12 mouse cellular contexts compared by ENCODE assay signal in the genomic region with DNA sequence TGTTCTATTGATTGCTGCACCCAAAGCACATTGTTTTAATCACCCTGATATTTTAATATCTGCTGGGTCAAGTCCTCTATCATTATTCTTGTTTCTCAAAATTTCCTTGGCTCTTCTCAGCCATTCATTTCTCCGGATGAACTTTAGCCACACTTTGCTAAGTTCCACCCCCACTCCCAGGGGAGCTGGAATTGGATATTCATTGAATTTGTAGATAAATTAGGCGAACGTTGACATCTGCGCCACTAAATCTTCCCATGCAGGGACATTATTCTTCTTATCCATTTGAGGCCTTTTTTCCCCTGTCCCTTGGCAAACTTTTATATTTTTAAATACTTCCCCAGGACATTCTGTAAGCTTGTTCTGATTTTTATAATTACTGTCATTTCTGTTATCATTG.
DNase-seq lines count a peak whose midpoint lies in the region; ATAC-seq and TF ChIP-seq lines count a peak whose summit lies in the region.
"Had no signal": no experiment of that assay in that cellular context is flagged by ENCODE, and none has a peak within 500 bp of the region (broad histone marks: within the 10 kb centered on the region; RNA-seq: fewer than 3 reads in every experiment).

No protein-coding gene starts in this region.

- no peak overlapping the region for H3K9ac ChIP-seq in kidney, embryonic 15.5 days
- no peak overlapping the region for H3K9ac ChIP-seq in stomach, postnatal 0 days (ENCODE audit: low read length)
- no peak overlapping the region for H3K9ac ChIP-seq in forebrain, embryonic 13.5 days
- H3K9ac ChIP-seq: hindbrain, embryonic 14.5 days; liver, postnatal 0 days had no signal

- no peaks in the 10 kb centered on the region for H3K27me3 ChIP-seq in kidney, adult 2 months (replicated peaks; ENCODE audit: control insufficient read depth, insufficient read depth, low read length)
- H3K27me3 ChIP-seq in kidney, embryonic 15.5 days = no peaks in the 10 kb centered on the region
- H3K27me3 ChIP-seq in stomach, postnatal 0 days (ENCODE audit: control insufficient read depth, insufficient read depth, low read length) = no peaks in the 10 kb centered on the region
- 0 out of 2 replicates have a peak, but pooled peaks cover 5% of the 10 kb centered on the region for H3K27me3 ChIP-seq in forebrain, embryonic 13.5 days

- no peaks in the 10 kb centered on the region for H3K4me1 ChIP-seq in kidney, adult 2 months (ENCODE audit: control insufficient read depth, insufficient read depth, low read length)
- 0 out of 2 replicates have a peak, but pooled peaks cover 2% of the 10 kb centered on the region for H3K4me1 ChIP-seq in kidney, embryonic 15.5 days
- H3K4me1 ChIP-seq in stomach, postnatal 0 days (replicated peaks; ENCODE audit: control insufficient read depth, insufficient read depth) = no peaks in the 10 kb centered on the region
- H3K4me1 ChIP-seq in forebrain, embryonic 13.5 days = no peaks in the 10 kb centered on the region

- no peak overlapping the region for H3K4me3 ChIP-seq in kidney, adult 2 months (ENCODE audit: insufficient read depth, low read depth, low read length)
- H3K4me3 ChIP-seq in kidney, embryonic 15.5 days (replicated peaks) = no peak overlapping the region
- H3K4me3 ChIP-seq in stomach, postnatal 0 days (ENCODE audit: low read depth, low read length) = no peak overlapping the region
- no peak overlapping the region for H3K4me3 ChIP-seq in forebrain, embryonic 13.5 days
- H3K4me3 ChIP-seq: limb, embryonic 10.5 days had no signal

- no peak for TF ChIP-seq EP300 in stomach, postnatal 0 days (optimal IDR thresholded peaks at IDR 0.05)

- no peak for TF ChIP-seq POLR2A in kidney, adult 2 months (IDR thresholded peaks at IDR 0.05; ENCODE audit: low read depth, low read length)

- peak; percentile 77 for DNase-seq in kidney, adult 2 months
- peak; percentile 71 for DNase-seq in embryo, embryonic 11 days
- DNase-seq in gastrocnemius, postnatal 25 days = peak; percentile 47
- DNase-seq in kidney, postnatal 10 days = peak; percentile 71
- no peak for DNase-seq in stomach, postnatal 0 days (ENCODE audit: low spot score)
- no peak for DNase-seq in cerebellum, adult 8-10 months
- DNase-seq: cerebellum, adult 9-10 months; liver, postnatal 0 days had no signal

- H3K9me3 ChIP-seq in kidney, embryonic 15.5 days (replicated peaks) = no peaks in the 10 kb centered on the region; the same call in 1 of the 2 replicates
- no peaks in the 10 kb centered on the region for H3K9me3 ChIP-seq in stomach, postnatal 0 days (ENCODE audit: control insufficient read depth, low read length)
- no peaks in the 10 kb centered on the region for H3K9me3 ChIP-seq in forebrain, embryonic 13.5 days (replicated peaks)
- H3K9me3 ChIP-seq: limb, embryonic 10.5 days had no signal

- no peaks in the 10 kb centered on the region for H3K36me3 ChIP-seq in kidney, adult 2 months (ENCODE audit: control insufficient read depth, insufficient read depth, low read length)
- no peaks in the 10 kb centered on the region for H3K36me3 ChIP-seq in kidney, embryonic 15.5 days
- H3K36me3 ChIP-seq in stomach, postnatal 0 days (ENCODE audit: control insufficient read depth, insufficient read depth, low read length) = no peaks in the 10 kb centered on the region
- H3K36me3 ChIP-seq in forebrain, embryonic 13.5 days (ENCODE audit: poor library complexity, severe bottlenecking) = no peaks in the 10 kb centered on the region
- H3K36me3 ChIP-seq: limb, embryonic 10.5 days had no signal

- H3K27ac ChIP-seq in kidney, adult 2 months (ENCODE audit: insufficient read depth, low read depth, low read length) = no peak overlapping the region
- no peak overlapping the region for H3K27ac ChIP-seq in kidney, embryonic 15.5 days
- H3K27ac ChIP-seq in stomach, postnatal 0 days (replicated peaks) = no peak overlapping the region
- H3K27ac ChIP-seq in forebrain, embryonic 13.5 days = no peak overlapping the region
- H3K27ac ChIP-seq: hindbrain, embryonic 14.5 days; limb, embryonic 10.5 days had no signal

- TF ChIP-seq CTCF in kidney, adult 2 months (conservative IDR thresholded peaks at IDR 0.05; ENCODE audit: insufficient read depth, insufficient read length, low read depth, low read length) = no peak
- no peak for TF ChIP-seq CTCF in stomach, postnatal 0 days (IDR thresholded peaks at IDR 0.05; ENCODE audit: low read depth)

- no peak for ATAC-seq in kidney, embryonic 15.5 days (replicated peaks; ENCODE audit: low FRiP score)
- no peak for ATAC-seq in stomach, postnatal 0 days (ENCODE audit: low FRiP score, low TSS enrichment)
- no peak for ATAC-seq in forebrain, embryonic 13.5 days
- ATAC-seq: liver, postnatal 0 days had no signal

- 51% methylated on average over 4 of the region's 4 CpGs for WGBS in kidney, adult 2 months
- WGBS in kidney, embryonic 15.5 days = 33% methylated on average over 4 of the region's 4 CpGs
- 73% methylated on average over 4 of the region's 4 CpGs for WGBS in stomach, postnatal 0 days
- WGBS in forebrain, embryonic 13.5 days = 63% methylated on average over 4 of the region's 4 CpGs

- H3K4me2 ChIP-seq in kidney, embryonic 15.5 days = no peak overlapping the region
- H3K4me2 ChIP-seq in stomach, postnatal 0 days (replicated peaks; ENCODE audit: low read depth) = no peak overlapping the region
- H3K4me2 ChIP-seq in forebrain, embryonic 13.5 days = no peak overlapping the region
- H3K4me2 ChIP-seq: hindbrain, embryonic 14.5 days had no signal

Comparison
In these comparisons a context has a peak if more than half of its experiments do, and no peak if none do; other contexts are left out.
1. DNase-seq: peak in kidney, adult 2 months (single experiment), embryo, embryonic 11 days (single experiment), gastrocnemius, postnatal 25 days (single experiment) and kidney, postnatal 10 days (single experiment); none in stomach, postnatal 0 days (single experiment) and cerebellum, adult 8-10 months (single experiment).